Mouse (Mus musculus): ENCODE data around the gene Galntl6. TPM values are rescaled to one million over a fixed set of nuclear protein-coding genes. Genes with fewer than 3 reads are reported as not detected.
A peak's percentile ranks its signal among the peaks of the same experiment; 100 is the strongest.

Galntl6 gene
- polyA plus RNA-seq, 1 experiment = 6.0 TPM

DNA sequence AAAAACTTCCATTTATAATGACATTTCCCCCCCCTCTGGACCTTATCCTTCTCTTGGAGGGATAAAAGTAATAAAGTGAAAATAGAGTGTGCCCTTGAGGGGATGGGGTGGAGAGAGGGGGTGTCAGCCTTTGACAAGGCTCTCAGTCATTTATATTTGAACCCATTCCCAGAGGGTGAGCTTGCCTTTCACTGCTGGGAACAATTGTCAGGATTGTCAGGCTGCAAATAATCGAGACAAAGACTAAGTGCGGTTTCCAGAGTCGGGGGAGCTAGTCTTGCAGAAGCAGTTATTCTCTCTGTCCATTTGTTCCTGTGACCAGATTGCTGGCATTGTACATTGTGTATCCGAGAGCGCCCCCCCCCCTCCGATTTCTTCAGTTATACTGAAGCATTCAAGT lies 988.9 kb downstream of the Galntl6 start:
- Histone ChIP-seq H3K27ac (ENCODE audit: insufficient read depth, low read length) (no peak overlapping the region), H3K27me3 (ENCODE audit: control insufficient read depth, insufficient read depth, low read length) (no peaks in the 10 kb centered on the region), H3K4me3 (replicated peaks; ENCODE audit: insufficient read depth, low read depth, low read length) (no peak overlapping the region), H3K4me1 (ENCODE audit: control insufficient read depth, insufficient read depth, low read length) (no peaks in the 10 kb centered on the region)
- DNase-seq = no peak
- TF ChIP-seq CTCF (IDR thresholded peaks at IDR 0.05; ENCODE audit: borderline replicate concordance, insufficient read depth, low read depth, low read length) = no peak
- WGBS = 55% methylated on average over 6 of the region's 6 CpGs

GRCm38 (mm10) chr8:57923130-57923529 lies 989.3 kb downstream of the Galntl6 start:
- no peak for DNase-seq
- H3K27me3 ChIP-seq (ENCODE audit: control insufficient read depth, insufficient read depth, low read length) = no peaks in the 10 kb centered on the region
- no peaks in the 10 kb centered on the region for H3K4me1 ChIP-seq (ENCODE audit: control insufficient read depth, insufficient read depth, low read length)
- WGBS = 79% methylated on average over 6 of the region's 6 CpGs
- H3K4me3 ChIP-seq (replicated peaks; ENCODE audit: insufficient read depth, low read depth, low read length) = no peak overlapping the region
- no peak overlapping the region for H3K27ac ChIP-seq (ENCODE audit: insufficient read depth, low read length)
- TF ChIP-seq CTCF (IDR thresholded peaks at IDR 0.05; ENCODE audit: borderline replicate concordance, insufficient read depth, low read depth, low read length) (no peak), POLR2A (IDR thresholded peaks at IDR 0.05; ENCODE audit: borderline replicate concordance, insufficient read depth, low read length) (no peak)

DNA sequence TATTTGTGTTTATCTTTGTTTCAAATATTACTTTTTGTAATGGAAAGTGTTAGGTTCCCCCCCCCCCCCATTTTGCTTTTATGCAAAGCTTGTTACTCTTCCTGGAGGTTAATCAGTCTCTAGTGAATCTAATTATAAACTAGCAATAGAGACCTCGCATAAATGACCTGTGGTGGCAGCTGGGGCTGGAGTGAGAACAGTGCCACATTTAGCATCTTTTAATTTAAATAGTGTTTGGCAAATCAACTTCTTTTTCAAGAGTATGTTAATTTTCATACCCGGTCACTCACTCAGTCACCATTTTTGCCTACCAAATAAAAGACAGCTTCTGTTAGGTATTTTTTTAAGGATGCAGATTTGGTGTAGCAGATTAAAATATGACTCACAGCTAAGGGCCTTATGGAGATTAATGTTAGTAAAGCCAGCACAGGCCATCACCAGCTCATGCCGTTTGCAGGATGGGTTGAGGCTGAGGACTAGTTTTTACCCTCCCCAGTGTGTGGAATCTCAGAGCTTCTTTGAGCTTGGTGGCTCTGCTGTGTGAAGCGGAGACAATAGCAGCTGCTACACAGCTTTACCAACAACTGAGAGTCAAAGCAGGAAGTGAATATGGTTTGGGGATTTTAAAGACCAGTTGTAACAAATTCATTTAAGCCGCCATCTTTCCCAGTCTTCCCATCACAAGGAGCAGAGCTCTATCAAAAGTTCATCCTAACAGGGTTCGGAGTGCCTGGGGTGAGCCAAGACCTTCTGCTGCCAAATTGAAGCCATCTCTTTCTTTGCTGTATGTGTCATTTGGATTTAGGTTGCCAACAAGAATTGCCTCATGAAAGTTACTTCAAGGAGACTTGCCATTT lies 990.0 kb downstream of the Galntl6 start:
- TF ChIP-seq POLR2A (IDR thresholded peaks at IDR 0.05; ENCODE audit: borderline replicate concordance, insufficient read depth, low read length) (no peak), CTCF (IDR thresholded peaks at IDR 0.05; ENCODE audit: borderline replicate concordance, insufficient read depth, low read depth, low read length) (no peak)
- Histone ChIP-seq H3K4me3 (replicated peaks; ENCODE audit: insufficient read depth, low read depth, low read length) (no peak overlapping the region), H3K27ac (ENCODE audit: insufficient read depth, low read length) (no peak overlapping the region), H3K27me3 (ENCODE audit: control insufficient read depth, insufficient read depth, low read length) (no peaks in the 10 kb centered on the region), H3K4me1 (ENCODE audit: control insufficient read depth, insufficient read depth, low read length) (no peaks in the 10 kb centered on the region)
- 73% methylated on average over 6 of the region's 6 CpGs for WGBS
- no peak for DNase-seq

DNA sequence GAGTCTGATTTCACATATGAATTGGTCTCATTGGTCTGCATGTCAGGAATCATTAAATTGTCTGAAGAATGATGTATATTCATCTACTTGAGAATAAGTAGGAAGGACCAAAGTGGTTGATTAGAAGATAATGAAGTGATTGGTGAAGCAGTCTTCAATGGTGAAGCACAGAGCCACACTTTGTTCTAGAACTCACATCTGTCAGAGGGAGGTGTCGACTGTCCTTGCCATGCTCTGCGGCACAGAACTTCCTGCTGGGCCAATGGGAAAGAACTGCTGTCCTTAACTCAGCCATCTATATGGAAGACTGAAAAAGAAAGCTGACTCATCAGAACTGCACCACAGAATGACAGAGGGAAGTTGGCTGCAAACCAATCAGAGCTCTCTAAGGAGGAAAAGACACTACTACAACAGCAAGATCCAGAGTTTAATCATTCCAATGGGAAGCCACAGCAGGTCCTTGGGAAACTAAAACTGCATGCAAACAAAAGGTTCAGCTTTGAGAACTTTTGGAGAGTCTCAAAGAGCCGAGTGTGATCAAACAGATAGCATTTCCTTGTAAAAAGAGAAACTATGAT lies 992.0 kb downstream of the Galntl6 start:
- no peak for DNase-seq
- Histone ChIP-seq H3K4me1 (ENCODE audit: control insufficient read depth, insufficient read depth, low read length) (no peaks in the 10 kb centered on the region), H3K4me3 (replicated peaks; ENCODE audit: insufficient read depth, low read depth, low read length) (no peak overlapping the region), H3K27ac (ENCODE audit: insufficient read depth, low read length) (no peak overlapping the region), H3K27me3 (ENCODE audit: control insufficient read depth, insufficient read depth, low read length) (no peaks in the 10 kb centered on the region)
- WGBS = 62% methylated on average over 3 of the region's 3 CpGs
- TF ChIP-seq CTCF (IDR thresholded peaks at IDR 0.05; ENCODE audit: borderline replicate concordance, insufficient read depth, low read depth, low read length) = no peak
- no peak for TF ChIP-seq POLR2A (IDR thresholded peaks at IDR 0.05; ENCODE audit: borderline replicate concordance, insufficient read depth, low read length)

GRCm38 (mm10) chr8:57918720-57919640 lies 993.5 kb downstream of the Galntl6 start:
- TF ChIP-seq CTCF (IDR thresholded peaks at IDR 0.05; ENCODE audit: borderline replicate concordance, insufficient read depth, low read depth, low read length) (no peak), POLR2A (IDR thresholded peaks at IDR 0.05; ENCODE audit: borderline replicate concordance, insufficient read depth, low read length) (no peak)
- Histone ChIP-seq H3K27ac (ENCODE audit: insufficient read depth, low read length) (no peak overlapping the region), H3K4me3 (replicated peaks; ENCODE audit: insufficient read depth, low read depth, low read length) (no peak overlapping the region), H3K27me3 (ENCODE audit: control insufficient read depth, insufficient read depth, low read length) (no peaks in the 10 kb centered on the region), H3K4me1 (ENCODE audit: control insufficient read depth, insufficient read depth, low read length) (no peaks in the 10 kb centered on the region)
- DNase-seq = no peak
- WGBS = 52% methylated on average over 9 of the region's 9 CpGs

- no peak for TF ChIP-seq CTCF (IDR thresholded peaks at IDR 0.05; ENCODE audit: borderline replicate concordance, insufficient read depth, low read depth, low read length)
- TF ChIP-seq POLR2A (IDR thresholded peaks at IDR 0.05; ENCODE audit: borderline replicate concordance, insufficient read depth, low read length) = no peak
- Histone ChIP-seq H3K4me3 (replicated peaks; ENCODE audit: insufficient read depth, low read depth, low read length) (no peak overlapping the region), H3K27me3 (ENCODE audit: control insufficient read depth, insufficient read depth, low read length) (no peaks in the 10 kb centered on the region), H3K27ac (ENCODE audit: insufficient read depth, low read length) (no peak overlapping the region), H3K4me1 (ENCODE audit: control insufficient read depth, insufficient read depth, low read length) (no peaks in the 10 kb centered on the region)
- DNase-seq = no peak
- 96% methylated on average over 5 of the region's 5 CpGs for WGBS
Observed at GRCm38 (mm10) chr8:57893360-57893759, 1019.1 kb downstream of the Galntl6 start.

GRCm38 (mm10) chr8:57892115-57892514 lies 1020.3 kb downstream of the Galntl6 start:
- TF ChIP-seq POLR2A (IDR thresholded peaks at IDR 0.05; ENCODE audit: borderline replicate concordance, insufficient read depth, low read length) = no peak
- no peak for TF ChIP-seq CTCF (IDR thresholded peaks at IDR 0.05; ENCODE audit: borderline replicate concordance, insufficient read depth, low read depth, low read length)
- H3K27ac ChIP-seq (ENCODE audit: insufficient read depth, low read length) = no peak overlapping the region
- 60% methylated on average over 5 of the region's 5 CpGs for WGBS
- H3K27me3 ChIP-seq (ENCODE audit: control insufficient read depth, insufficient read depth, low read length) = no peaks in the 10 kb centered on the region
- peaks cover 2% of the 10 kb centered on the region; the same call in 1 of the 2 replicates for H3K4me1 ChIP-seq (ENCODE audit: control insufficient read depth, insufficient read depth, low read length)
- H3K4me3 ChIP-seq (replicated peaks; ENCODE audit: insufficient read depth, low read depth, low read length) = no peak overlapping the region
- peak in 1 of 2 experiments; percentile 16 for DNase-seq

All from cerebellum, adult 2 months (tissue).